Mouse (Mus musculus) midbrain, embryonic 12.5 days (tissue): ENCODE results near the gene Olfr920. TPM values are rescaled to one million over a fixed set of nuclear protein-coding genes. Genes with fewer than 3 reads are reported as not detected.
A peak's percentile ranks its signal among the peaks of the same experiment; 100 is the strongest.

ENCODE experiments used
- ATAC-seq: fragments of 200-750 bp; cut with Nextera tagmentation; 2 replicates; pipeline ENCODE4 v1.8.0; 2017; ENCODE audit warnings: low read depth, moderate TSS enrichment, moderate library complexity; ENCODE audit not compliant: low FRiP score
- H3K27ac ChIP-seq: fragments of 300-500 bp; sonication (generic); replicated peaks from 2 replicates; pipeline ENCODE4 v1.5.1; 2016; ENCODE audit warnings: mild to moderate bottlenecking
- H3K27me3 ChIP-seq: fragments of 300-500 bp; sonication (generic); 2 replicates; pipeline ENCODE4 v1.6.1; 2016; ENCODE audit warnings: mild to moderate bottlenecking
- H3K36me3 ChIP-seq: fragments of 300-500 bp; sonication (generic); 2 replicates; pipeline ENCODE4 v1.6.1; 2016
- H3K4me1 ChIP-seq: fragments of 300-500 bp; sonication (generic); 2 replicates; pipeline ENCODE4 v1.6.1; 2016
- H3K4me2 ChIP-seq: fragments of 300-500 bp; sonication (generic); replicated peaks from 2 replicates; pipeline ENCODE4 v1.6.1; 2016; ENCODE audit warnings: mild to moderate bottlenecking, moderate library complexity
- H3K4me3 ChIP-seq: fragments of 300-500 bp; sonication (generic); 2 replicates; pipeline ENCODE4 v1.5.1; 2016; ENCODE audit warnings: mild to moderate bottlenecking
- H3K9ac ChIP-seq: fragments of 300-500 bp; sonication (generic); replicated peaks from 2 replicates; pipeline ENCODE4 v1.6.1; 2016; ENCODE audit warnings: mild to moderate bottlenecking, moderate library complexity
- H3K9me3 ChIP-seq: fragments of 300-500 bp; sonication (generic); 2 replicates; pipeline ENCODE4 v1.6.1; 2016; ENCODE audit warnings: mild to moderate bottlenecking
- WGBS: fragments of 180-500 bp; shearing (Covaris S2); methylation state at CpG from one replicate; pipeline ENCODE4 v1.1.7; 2016; 5-methylcytosine and 5-hydroxymethylcytosine counted together
- polyA plus RNA-seq: library from polyadenylated mRNA; unstranded; fragments of >200 nt; fragmentation: Nextera tagmentation; extraction: Ambion mirVana; gene quantifications from 2 replicates; pipeline ENCODE4 v1.2.1, GENCODE M21; 2016

Olfr920 gene
- not detected in 2 replicates for polyA plus RNA-seq

GRCm38 (mm10) chr9:38751999-38752398 lies at the start of gene Olfr920:
Olfr920 (plus strand) TSS chr9:38752299.
- no peaks in the 10 kb centered on the region for H3K27me3 ChIP-seq
- no peak within 1 kb of the TSS for H3K4me3 ChIP-seq
- WGBS = 88% methylated on average over 1 of the region's 1 CpGs
- H3K36me3 ChIP-seq = no peaks in the 10 kb centered on the region
- H3K4me2 ChIP-seq = no peak within 1 kb of the TSS
- no peak within 1 kb of the TSS for H3K27ac ChIP-seq
- no peak within 1 kb of the TSS for H3K9ac ChIP-seq
- no peak for ATAC-seq
- no peaks in the 10 kb centered on the region for H3K9me3 ChIP-seq
- no peaks in the 10 kb centered on the region for H3K4me1 ChIP-seq

- Histone ChIP-seq H3K9ac (peak within 1 kb of the TSS; percentile 43; the same call in 1 of the 2 replicates), H3K27me3 (no peaks in the 10 kb centered on the region), H3K4me2 (peak within 1 kb of the TSS; percentile 49), H3K36me3 (no peaks in the 10 kb centered on the region), H3K4me3 (peak within 1 kb of the TSS; percentile 42), H3K4me1 (peaks cover 6% of the 10 kb centered on the region; the same call in 1 of the 2 replicates), H3K27ac (no peak within 1 kb of the TSS), H3K9me3 (no peaks in the 10 kb centered on the region)
- WGBS = 1% methylated on average over 4 of the region's 4 CpGs
- no peak for ATAC-seq
Observed at GRCm38 (mm10) chr9:38718102-38718501, 34.0 kb upstream of the Olfr920 start, which contains the start of gene Vwa5a. Vwa5a (plus strand) TSS chr9:38718268.

- peak overlapping the region; percentile 49 for H3K4me2 ChIP-seq
- H3K27me3 ChIP-seq = no peaks in the 10 kb centered on the region
- H3K9me3 ChIP-seq = no peaks in the 10 kb centered on the region
- peak; percentile 55; the same call in 1 of the 2 replicates for ATAC-seq
- peak overlapping the region; percentile 42 for H3K4me3 ChIP-seq
- peaks cover 6% of the 10 kb centered on the region; the same call in 1 of the 2 replicates for H3K4me1 ChIP-seq
- 2% methylated on average over 3 of the region's 3 CpGs for WGBS
- H3K9ac ChIP-seq = no peak overlapping the region
- no peaks in the 10 kb centered on the region for H3K36me3 ChIP-seq
- H3K27ac ChIP-seq = no peak overlapping the region
Observed at GRCm38 (mm10) chr9:38718927-38719441, 33.1 kb upstream of the Olfr920 start.

- no peak for ATAC-seq
- H3K27ac ChIP-seq = no peak overlapping the region
- no peaks in the 10 kb centered on the region for H3K27me3 ChIP-seq
- 90% methylated on average over 1 of the region's 1 CpGs for WGBS
- H3K36me3 ChIP-seq = no peaks in the 10 kb centered on the region
- H3K9me3 ChIP-seq = no peaks in the 10 kb centered on the region
- no peak overlapping the region for H3K4me2 ChIP-seq
- no peak overlapping the region for H3K4me3 ChIP-seq
- 0 out of 2 replicates have a peak, but pooled peaks cover under 1% of the 10 kb centered on the region for H3K4me1 ChIP-seq
- H3K9ac ChIP-seq = no peak overlapping the region
Observed at GRCm38 (mm10) chr9:38724044-38724443, 28.1 kb upstream of the Olfr920 start.

- no peak overlapping the region for H3K4me3 ChIP-seq
- WGBS = 83% methylated on average over 3 of the region's 3 CpGs
Observed at GRCm38 (mm10) chr9:38728218-38728617, 23.9 kb upstream of the Olfr920 start.

GRCm38 (mm10) chr9:38741408-38741807 lies 10.7 kb upstream of the Olfr920 start:
- no peaks in the 10 kb centered on the region for H3K4me1 ChIP-seq
- no peak overlapping the region for H3K27ac ChIP-seq
- H3K9me3 ChIP-seq = no peaks in the 10 kb centered on the region
- no peak for ATAC-seq
- H3K36me3 ChIP-seq = no peaks in the 10 kb centered on the region
- H3K9ac ChIP-seq = no peak overlapping the region
- H3K4me2 ChIP-seq = no peak overlapping the region
- WGBS = 70% methylated on average over 1 of the region's 1 CpGs
- no peaks in the 10 kb centered on the region for H3K27me3 ChIP-seq
- H3K4me3 ChIP-seq = no peak overlapping the region

More at GRCm38 (mm10) chr9:38728218-38728617, 23.9 kb upstream of the Olfr920 start:
- Histone ChIP-seq H3K9me3 (no peaks in the 10 kb centered on the region), H3K9ac (no peak overlapping the region), H3K36me3 (no peaks in the 10 kb centered on the region), H3K4me2 (no peak overlapping the region), H3K27me3 (no peaks in the 10 kb centered on the region), H3K27ac (no peak overlapping the region), H3K4me1 (no peaks in the 10 kb centered on the region)
- ATAC-seq = no peak

GRCm38 (mm10) chr9:38744619-38745315 lies 7.3 kb upstream of the Olfr920 start:
- no peaks in the 10 kb centered on the region for H3K27me3 ChIP-seq
- no peak for ATAC-seq
- no peak overlapping the region for H3K9ac ChIP-seq
- no peak overlapping the region for H3K27ac ChIP-seq
- no peaks in the 10 kb centered on the region for H3K4me1 ChIP-seq
- H3K4me2 ChIP-seq = no peak overlapping the region
- H3K9me3 ChIP-seq = no peaks in the 10 kb centered on the region
- no peak overlapping the region for H3K4me3 ChIP-seq
- H3K36me3 ChIP-seq = no peaks in the 10 kb centered on the region
- WGBS = 95% methylated on average over 4 of the region's 4 CpGs

GRCm38 (mm10) chr9:38772768-38773167 lies 20.7 kb downstream of the Olfr920 start, which contains the start of gene Olfr921:
Olfr921 (plus strand) TSS chr9:38773068.
- H3K9ac ChIP-seq = no peak within 1 kb of the TSS
- no peaks in the 10 kb centered on the region for H3K36me3 ChIP-seq
- H3K9me3 ChIP-seq = no peaks in the 10 kb centered on the region
- H3K27ac ChIP-seq = no peak within 1 kb of the TSS
- no peak within 1 kb of the TSS for H3K4me3 ChIP-seq
- H3K4me1 ChIP-seq = no peaks in the 10 kb centered on the region
- H3K27me3 ChIP-seq = no peaks in the 10 kb centered on the region
- no peak within 1 kb of the TSS for H3K4me2 ChIP-seq
- ATAC-seq = no peak

GRCm38 (mm10) chr9:38792689-38793088 lies 40.6 kb downstream of the Olfr920 start:
- Histone ChIP-seq H3K27me3 (no peaks in the 10 kb centered on the region), H3K4me1 (no peaks in the 10 kb centered on the region), H3K4me2 (no peak overlapping the region), H3K9ac (no peak overlapping the region), H3K9me3 (no peaks in the 10 kb centered on the region), H3K36me3 (no peaks in the 10 kb centered on the region), H3K4me3 (no peak overlapping the region), H3K27ac (no peak overlapping the region)
- 88% methylated on average over 2 of the region's 2 CpGs for WGBS
- ATAC-seq = no peak

- Histone ChIP-seq H3K27ac (no peak overlapping the region), H3K27me3 (no peaks in the 10 kb centered on the region), H3K9me3 (no peaks in the 10 kb centered on the region), H3K36me3 (no peaks in the 10 kb centered on the region), H3K9ac (no peak overlapping the region), H3K4me2 (no peak overlapping the region), H3K4me3 (no peak overlapping the region), H3K4me1 (no peaks in the 10 kb centered on the region)
- no peak for ATAC-seq
Observed at GRCm38 (mm10) chr9:38805696-38806095, 53.6 kb downstream of the Olfr920 start.
